Mouse (Mus musculus): Measurements from ENCODE around the gene Olfr748.

GRCm38 (mm10) chr14:50693106-50693505 is 14.1 kb upstream of the Olfr748 start, which contains the start of gene Olfr747:
- no peak for TF ChIP-seq CTCF (IDR thresholded peaks at IDR 0.05)
- TF ChIP-seq POLR2A (IDR thresholded peaks at IDR 0.05; ENCODE audit: insufficient read depth, low read depth, low read length) = no peak
